Mouse (Mus musculus): ENCODE measurements around the gene Fxyd2. TPM values are rescaled to one million over a fixed set of nuclear protein-coding genes. Genes with fewer than 3 reads are reported as not detected.

The Fxyd2 gene
- total RNA-seq, 2 experiments from 2014 or later: 7.8 to 8.0 TPM

DNA sequence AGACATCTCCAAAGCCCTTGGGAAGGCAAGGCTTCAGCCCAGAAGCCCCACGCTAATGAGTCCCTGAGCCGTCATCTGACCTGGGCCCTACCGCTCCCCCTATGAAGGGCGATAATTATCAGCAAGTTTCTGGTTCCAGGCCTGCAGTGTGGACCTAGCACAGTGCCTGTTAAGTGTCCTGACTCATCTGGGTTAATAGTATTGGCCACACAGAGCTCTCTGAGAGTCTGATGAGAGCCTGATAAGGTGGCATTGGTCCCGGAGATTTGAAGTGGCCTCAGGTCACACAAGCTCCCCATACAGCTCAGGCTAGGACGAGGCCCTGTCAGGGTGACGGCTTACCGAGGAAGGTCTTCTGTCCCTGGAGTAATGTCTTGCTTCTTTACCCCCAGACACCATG, 9.9 kb upstream of the Fxyd2 start:
- DNase-seq (ENCODE audit: low spot score in 2 of 2): no peak

DNA sequence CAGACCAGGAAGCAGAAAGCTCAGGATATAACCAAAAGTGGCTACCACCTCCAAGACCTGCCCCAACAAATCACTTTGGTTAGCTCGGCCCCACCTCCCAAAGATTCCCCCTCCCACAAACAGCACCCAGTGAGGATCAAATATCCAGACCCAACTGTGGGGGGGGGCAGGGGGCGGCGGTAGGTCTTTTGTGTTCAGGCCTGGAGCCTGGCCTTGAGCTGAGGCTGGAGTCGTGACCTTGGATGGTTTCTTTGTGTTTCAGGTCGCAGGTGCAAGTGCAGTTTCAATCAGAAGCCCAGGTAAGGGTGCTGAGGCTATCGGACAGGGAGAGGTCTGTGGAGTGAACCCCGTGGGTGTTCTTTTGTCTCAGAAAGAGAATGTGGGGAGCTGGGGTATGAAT, 8.2 kb upstream of the Fxyd2 start:
- no peak for DNase-seq (ENCODE audit: low spot score in 2 of 2)

DNA sequence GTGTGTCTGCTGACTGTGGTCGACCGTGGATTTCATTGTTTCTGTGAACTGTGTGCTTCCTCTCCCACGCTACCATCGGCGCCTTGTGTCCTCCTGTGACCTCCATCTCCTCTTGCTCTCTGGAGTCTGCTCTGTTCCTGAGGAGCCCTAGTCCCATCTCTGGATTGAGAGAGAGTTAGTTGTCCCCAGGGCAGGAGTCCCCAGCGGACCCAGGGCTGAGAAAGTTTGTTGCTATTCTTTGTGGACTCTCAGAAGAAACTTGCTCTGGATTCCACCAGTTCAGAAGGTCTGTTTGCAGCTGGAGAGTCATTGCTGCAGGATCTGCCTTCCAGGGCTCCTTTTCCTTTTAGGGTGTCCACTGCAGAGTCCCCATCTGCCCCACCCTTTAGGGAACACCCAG, 4.3 kb upstream of the Fxyd2 start:
- no peak for DNase-seq (ENCODE audit: low spot score in 2 of 2)

DNA sequence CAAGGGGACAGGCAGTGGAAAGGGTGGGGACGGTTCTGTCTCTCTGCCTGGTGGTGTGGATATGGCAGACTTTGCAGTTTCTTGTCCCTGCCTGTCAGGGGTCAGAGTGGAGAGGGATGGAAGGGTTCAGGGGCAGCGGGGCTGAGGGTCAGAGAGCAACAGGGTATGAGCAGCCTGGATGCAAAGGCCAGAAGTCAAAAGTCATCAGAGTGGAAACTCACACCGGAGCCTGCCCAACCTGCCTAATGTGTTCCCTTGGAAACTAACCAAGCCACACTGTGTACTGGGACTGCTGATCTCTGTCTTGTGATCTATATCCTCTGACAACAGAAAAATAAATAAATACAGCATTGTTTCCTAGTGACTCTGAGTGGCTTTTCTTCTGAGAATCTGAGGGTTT, 3.7 kb upstream of the Fxyd2 start:
- DNase-seq (ENCODE audit: low spot score in 2 of 2): no peak

DNA sequence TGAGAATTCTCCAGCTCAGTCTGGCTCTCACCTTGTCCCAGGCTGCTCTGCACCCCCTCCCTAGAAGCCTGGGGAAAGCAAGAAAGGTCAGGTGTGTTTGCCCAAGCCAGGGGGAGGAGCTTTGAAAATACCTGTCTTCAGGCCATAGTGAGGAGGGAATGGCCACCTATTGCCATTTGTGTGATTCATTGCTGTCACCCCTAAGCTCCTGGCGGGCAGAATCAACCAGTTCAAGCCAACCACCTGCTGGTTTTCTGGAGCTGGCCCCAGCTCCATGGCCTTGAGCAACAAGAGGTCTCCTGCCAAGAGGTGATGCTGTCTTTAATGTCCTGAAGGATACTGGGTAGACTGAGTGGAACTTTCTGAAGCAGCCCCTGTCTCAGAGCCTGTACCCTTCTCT, 1.1 kb upstream of the Fxyd2 start:
- no peak for DNase-seq (ENCODE audit: low spot score in 2 of 2)

DNA sequence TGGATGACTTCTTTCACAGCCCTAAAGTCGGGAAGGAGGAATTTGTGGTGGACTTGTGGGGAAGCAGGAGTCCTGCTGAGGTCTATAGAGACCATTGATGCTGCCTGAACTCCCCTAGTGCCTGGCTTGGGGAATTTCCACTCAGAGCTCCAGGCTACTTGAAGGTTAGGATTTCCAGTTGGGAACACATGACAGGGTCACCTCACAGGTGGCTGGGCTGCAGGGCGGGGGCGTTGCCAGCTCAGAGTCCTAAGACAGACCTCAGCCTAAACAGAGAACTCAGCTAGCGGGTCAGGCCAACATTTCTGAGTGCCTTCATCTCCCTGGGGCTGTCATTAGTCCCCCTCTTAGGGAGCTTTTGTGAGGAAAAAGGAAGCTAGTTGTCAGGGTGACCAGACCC, 2.4 kb downstream of the Fxyd2 start:
- DNase-seq (ENCODE audit: low spot score in 2 of 2): no peak

DNA sequence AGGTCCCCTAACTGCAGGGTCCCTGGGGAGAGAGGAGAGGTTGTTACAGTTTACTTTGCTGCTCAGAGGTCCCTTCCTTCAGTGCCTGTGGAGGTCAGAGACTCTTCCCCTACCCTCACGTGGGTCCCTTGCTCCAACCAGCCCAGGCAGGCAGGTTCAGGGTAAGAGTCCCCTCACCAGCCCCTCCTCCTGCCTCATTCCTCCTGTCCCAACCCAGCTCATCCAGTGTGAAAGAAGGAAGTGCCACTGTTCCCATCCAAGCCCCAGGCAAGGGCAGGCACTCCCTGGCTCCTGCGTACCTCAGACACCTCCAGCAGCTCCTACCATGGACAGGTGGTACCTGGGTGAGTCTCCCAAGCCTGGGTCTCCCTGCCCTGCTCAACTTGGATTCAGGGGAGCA, 3.5 kb downstream of the Fxyd2 start:
- DNase-seq (ENCODE audit: low spot score in 2 of 2): no peak

DNA sequence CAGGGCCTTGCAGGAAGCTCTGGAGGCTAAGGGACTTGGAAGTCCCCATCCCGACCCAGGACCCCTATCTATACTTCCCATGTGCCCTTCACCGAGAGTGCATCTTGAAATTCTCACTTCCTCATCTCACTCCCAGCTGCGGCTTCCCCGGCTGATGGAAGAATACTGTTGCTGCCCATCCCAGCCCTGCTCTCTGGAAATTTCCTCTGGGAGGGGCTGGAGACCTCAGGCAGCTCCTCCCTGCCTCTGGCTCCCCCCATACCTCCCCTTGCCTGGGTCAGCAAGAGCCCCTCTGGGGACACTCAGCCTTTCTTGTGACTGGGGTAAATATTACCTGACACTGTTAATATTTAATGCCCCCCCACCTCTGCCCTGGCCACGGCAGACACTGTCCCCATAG, 6.2 kb downstream of the Fxyd2 start:
- DNase-seq (ENCODE audit: low spot score in 2 of 2): no peak

DNA sequence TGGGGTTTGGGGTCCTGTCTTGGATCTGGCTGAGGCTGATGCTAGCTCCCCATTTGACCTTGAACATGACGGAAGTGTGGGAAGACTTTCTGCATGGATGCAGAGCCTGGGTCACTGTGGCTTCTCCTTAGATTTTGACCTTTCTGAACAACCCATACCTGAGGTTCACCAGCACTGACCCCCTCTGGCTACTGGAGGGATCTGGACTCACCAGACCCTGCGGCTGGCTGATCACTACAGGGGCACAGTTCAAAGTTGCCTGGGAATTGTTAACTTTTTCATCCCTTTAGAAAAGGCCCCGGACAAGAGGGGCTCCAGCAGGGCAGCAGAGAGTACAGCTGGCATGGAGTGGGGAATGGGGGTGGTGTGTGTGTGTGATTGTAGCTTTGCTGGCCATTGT, 7.3 kb downstream of the Fxyd2 start:
- DNase-seq (ENCODE audit: low spot score in 2 of 2): no peak

DNA sequence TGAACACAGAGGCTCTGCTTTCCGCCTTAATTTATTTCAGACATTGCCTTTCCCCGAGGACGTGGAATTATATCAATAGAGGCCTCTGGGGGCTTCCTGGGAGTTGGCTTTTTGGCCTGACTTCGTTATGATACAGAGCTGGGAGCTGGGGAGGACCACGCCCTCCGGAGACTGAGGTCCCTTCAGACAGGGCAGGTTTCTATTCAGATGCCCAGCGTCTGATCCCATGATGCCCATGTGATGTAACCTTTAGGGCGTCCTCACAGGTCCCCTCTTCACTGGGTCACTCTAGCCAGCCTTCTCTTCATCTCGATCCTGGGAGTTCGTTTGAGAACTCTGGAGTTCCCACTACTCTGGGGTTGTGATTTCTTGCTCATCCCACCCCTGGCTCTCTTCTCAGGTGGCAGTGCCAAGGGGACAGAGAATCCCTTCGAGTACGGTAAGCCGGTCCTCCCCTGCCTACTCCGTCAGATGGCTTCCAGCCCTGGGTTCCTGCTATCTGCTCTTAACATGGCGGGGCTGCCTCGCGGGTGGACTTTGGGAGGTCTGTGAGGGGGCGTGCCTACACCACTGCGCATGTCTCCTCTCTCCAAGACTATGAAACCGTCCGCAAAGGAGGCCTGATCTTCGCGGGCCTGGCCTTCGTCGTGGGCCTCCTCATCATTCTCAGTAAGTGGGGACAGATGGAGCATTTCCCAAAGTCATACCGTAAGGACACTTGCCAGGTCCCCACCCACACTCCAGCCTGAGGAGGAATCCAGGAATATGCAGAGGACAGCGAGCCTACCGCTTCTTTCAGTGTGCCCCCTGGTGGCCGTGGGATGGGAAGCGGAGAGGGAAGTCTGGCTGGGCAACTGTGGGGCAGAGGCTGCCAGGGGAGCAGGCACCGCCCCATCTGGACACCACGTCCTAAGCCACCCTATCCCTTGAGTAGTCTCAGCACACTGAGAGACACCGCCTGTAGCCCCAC, 8.5 kb downstream of the Fxyd2 start:
- DNase-seq (ENCODE audit: low spot score in 2 of 2): peak; percentile 69 to 83

DNA sequence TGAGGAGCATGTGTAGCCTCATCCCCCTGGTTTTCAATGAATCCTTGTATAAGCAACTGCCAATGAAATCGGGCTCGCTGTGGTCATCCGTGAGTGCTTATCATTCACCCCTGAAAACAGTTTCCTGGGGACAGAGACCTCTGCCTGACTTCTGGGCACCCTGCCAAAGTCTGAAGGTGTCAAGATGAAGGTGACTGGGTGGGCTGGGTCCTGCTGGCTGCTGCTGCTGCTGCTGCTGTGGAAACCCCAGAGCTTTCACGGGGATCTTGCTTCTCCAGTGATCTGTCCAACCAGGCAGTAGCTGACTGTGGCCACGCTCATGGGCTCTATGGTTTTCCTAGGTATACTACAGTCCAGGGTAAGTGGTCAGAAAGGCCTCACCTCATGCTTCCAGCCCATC, 10.7 kb downstream of the Fxyd2 start:
- DNase-seq (ENCODE audit: low spot score in 2 of 2): no peak

DNA sequence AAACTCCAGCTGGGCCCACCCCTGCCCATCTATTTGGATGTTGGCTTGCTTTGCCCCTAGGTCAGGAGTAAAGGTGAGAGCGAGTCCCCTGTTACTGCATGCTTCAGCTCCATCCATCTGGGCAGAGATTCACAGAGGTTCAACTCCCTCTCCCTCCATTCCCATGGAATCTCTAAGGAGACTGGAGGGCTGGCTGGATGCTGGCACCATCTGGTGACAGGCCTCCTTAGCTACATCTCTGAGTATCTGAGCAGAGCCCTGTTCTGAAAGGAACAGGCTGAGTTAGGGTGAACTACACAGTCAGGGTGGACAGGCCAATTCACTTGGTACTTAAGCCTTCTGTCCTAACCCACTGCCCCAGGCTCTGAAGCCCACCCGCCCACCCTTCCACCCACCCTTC, 11.1 kb downstream of the Fxyd2 start:
- DNase-seq (ENCODE audit: low spot score in 2 of 2): no peak

DNA sequence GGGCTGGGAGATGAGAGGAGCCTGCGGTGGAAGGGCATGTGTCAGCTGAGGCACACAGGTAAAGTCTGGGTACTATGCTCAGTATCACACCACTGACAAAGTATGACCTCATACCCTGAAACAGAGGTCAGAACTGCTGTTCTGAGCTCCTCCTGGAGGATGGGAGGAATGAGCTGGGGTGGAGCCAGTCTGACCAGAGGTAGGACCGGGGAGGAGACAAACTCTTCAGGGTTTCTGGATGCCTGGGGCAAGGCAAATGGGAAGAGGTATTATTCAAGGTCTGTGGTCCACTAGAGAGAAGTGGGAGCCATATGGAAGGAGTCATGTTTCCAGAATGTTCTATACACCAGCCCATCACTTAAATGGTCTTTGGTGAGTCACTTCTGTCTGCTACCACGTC, 11.6 kb downstream of the Fxyd2 start:
- DNase-seq (ENCODE audit: low spot score in 2 of 2): no peak

DNA sequence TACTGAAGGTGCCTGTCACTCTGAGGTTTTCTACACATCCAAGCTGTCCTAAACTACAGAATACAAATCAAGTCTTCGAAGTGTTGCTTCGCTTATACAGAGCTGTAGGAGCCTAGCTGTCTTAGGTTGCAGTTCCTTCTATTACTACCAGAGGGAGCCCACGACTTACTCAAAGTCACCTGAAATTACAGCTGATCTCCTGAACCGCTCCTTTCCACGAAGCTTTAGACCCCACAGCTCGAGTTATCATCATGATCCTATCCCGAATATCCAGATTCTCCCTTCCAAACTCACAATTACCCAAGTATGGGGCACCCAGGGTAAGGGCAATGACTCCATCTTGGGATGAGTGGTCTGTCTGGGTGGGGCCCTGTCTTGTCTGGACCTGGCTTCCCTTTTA, 12.3 kb downstream of the Fxyd2 start:
- peak in 1 of 2 experiments; percentile 82 for DNase-seq (ENCODE audit: low spot score in 2 of 2)

DNA sequence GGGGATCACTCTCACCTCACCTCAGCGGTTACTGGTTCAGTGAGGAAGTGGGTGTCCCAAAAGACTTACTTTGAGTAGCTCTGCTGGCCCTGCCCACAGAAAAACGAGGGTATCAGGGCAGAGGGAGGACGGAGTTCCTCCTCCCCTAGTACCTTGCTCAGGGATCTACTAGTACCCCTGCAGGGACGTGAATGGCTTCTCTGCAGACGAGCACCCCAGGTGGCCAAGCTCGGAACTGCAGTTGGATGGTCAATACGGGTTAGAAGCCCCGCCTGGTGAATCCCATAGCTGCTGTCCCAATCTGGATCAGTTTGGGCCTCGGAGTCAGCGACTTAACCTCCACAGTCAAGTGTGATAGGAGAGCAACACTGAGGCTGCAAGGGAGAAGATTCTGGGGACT, 12.8 kb downstream of the Fxyd2 start:
- peak; percentile 75 to 94 for DNase-seq (ENCODE audit: low spot score in 2 of 2)

DNA sequence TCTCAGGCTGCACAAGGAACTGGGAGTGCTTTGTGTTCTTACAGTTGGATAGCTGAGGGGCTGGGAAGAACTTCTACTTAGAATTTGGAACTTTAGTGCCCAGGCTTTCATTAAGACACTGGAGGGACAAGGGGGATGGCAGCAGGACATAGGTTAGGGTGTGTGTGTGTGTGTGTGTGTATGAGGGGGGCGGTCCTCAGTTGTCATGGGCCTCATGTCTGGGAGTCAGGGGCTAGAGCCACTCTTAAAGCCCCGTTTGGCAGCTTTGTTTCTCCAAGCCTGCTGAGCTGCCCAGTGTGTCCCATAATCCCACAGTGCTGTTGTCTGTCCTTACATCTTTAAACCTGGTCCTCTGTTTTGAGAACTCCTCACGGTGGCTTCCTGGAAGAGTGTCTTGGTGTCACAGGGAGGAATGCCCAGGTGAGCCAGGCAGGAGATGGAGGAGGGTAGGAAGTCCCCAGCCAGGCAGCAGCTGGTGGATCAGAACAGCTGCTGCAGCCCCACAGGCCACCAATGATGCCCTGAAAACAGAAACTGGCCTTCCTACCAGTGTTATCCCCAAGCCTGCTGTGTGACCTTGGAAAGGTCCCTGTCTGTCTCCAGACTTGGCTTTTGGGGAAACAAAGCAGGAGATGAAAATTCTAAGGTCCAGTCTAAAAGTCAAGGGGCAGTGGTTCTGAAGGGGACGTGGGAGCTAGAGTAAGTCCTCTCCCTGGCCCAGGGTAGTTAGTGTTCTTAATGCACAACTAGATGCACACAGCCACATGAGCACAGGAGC, 13.4 kb downstream of the Fxyd2 start:
- DNase-seq (ENCODE audit: low spot score in 2 of 2): no peak

DNA sequence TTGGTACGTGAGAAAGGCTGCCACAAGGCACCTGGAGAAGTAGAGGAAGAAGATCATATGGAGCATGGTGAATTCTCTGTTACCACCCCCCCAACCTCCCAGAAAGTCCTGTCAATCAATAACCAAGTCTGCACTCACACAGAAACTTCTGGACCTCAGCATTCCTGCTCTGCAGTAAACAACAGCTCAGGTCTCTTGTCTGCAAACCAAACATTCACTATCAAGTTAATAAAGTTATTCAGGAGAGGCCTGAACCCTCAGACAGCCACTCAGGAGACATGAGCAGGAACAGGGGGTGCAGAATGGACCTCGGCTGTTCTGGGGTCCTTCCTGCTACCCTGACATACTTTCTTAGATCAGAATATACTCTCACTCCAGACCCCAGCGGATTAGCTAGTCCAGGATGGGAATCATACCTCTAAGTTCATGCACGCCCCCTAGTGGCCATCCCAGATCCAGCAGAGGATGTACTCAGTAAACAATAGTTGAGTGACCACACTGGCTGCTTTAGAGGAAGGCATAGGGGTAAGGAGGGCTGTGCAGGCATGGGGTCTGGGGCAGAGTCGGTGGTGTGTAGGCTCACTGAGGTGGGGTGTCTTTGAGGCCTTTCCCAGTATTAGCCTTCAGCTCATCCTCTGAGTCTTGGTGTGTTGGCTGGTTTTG, 14.1 kb downstream of the Fxyd2 start:
- peak in 1 of 2 experiments; percentile 63 for DNase-seq (ENCODE audit: low spot score in 2 of 2)

DNA sequence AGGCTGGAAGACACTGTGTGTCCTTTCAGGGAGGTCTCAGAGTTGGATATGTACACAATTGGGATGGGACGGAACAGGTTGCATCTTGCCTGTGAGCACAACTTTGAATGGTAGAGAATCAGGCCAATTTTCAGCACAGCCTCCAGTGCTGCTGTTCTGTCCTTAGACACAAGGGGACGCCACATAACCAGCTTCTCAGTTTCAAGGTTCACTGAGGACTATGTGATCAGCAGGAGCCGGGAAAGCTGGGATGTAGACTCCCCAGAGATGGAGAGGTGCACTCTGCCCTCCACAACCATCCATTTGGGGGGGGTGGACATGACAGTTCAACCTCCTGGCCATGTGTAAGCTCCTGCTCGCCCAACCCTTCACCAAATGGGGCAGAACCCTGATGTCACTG, 16.4 kb downstream of the Fxyd2 start:
- DNase-seq (ENCODE audit: low spot score in 2 of 2): peak; percentile 65 to 93

DNA sequence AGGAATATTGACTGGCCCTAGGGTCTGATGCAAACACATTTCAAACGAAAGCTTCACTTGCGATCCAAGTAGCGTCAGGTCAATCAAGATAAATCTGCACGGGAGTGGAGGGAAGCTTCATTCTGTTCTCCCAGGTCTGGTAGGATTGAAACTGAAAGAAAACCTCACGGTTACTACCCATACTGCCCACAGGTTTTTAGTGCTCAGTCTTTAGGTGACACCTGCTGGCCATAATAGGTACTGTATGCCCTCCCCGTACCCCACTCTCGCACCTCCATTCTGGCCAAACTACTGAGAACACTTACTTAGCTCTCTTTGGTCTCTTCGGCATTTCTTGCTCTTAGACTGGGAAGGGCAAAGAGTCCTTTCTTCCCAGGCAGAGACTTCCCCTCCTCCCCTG, 17.8 kb downstream of the Fxyd2 start:
- peak in 1 of 2 experiments; percentile 66 for DNase-seq (ENCODE audit: low spot score in 2 of 2)

DNA sequence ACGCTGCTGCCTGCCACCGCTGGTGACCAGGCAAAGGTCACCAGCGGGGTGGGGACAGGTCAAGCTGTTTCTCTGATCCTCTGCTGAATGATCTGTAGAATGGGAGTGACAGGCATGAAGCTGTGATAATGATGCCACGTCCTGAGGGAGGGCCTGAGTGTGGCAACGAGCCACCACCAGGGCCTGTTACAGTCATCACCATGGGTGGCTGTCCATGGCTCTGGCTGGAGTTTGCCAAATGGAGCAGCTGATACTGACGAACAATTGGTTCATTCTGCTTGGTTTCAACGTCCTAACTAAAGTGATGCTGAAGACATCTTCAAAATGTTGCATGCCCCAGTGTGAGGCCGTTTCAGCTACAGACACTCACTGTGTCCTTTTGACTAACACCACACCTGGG, 18.8 kb downstream of the Fxyd2 start:
- DNase-seq (ENCODE audit: low spot score in 2 of 2): peak in 1 of 2 experiments; percentile 31

DNA sequence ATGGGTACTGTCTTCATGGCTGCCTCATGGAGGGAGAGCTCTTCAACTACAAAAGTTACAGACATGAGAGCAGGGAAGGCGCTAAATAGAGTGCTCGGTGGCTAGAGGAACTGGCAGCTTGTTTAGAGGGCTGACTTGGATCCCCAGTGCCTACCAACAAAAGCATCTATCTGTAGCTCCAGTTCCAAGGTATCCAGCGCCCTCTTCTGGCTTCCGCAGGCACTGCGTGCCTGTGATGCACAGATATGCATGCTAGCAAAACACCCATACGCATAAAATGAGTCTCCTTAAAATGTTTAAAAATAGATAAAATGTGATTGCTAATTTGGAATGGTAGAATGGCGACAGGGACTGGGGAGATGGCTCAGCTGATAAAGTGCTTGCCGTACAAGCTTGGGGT, 21.7 kb downstream of the Fxyd2 start:
- DNase-seq (ENCODE audit: low spot score in 2 of 2): peak in 1 of 2 experiments; percentile 50

DNA sequence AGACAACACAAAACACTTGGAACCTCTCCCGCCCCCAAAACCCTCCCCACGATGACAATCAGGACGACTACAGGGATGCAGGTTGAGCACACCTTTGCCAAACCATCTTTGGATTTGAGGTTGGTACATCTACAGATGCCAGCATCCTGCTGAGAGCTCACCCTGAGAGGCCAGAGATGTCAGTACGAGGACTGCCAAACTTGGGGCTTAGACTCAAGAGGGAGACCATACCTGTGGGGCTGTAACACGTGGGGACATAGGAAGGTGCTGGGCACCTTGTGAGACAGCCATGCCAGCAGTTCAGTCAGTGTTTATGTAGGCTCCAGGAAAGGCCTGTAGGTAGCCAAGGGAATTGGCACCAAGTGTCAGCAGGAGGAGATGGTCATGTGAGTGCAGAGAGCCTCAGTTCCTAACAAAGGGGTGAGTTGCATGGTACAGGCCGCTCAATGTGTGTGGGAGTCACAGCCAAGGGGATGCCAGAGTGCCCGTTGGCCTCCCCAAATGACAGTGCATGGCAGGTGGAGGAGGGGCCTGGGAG, 23.4 kb downstream of the Fxyd2 start:
- DNase-seq (ENCODE audit: low spot score in 2 of 2): no peak

Data from layer of hippocampus, adult 18-20 months (tissue).